Mouse (Mus musculus) embryonic facial prominence, embryonic 15.5 days (tissue): ENCODE measurements at regions not wholly inside any gene's neighbourhood (a gene's known extent, or its start where the extent isn't known, plus 50 kb on each side); places are given as distances from the start of the nearest gene placed in this dataset.

Experiments used
- ATAC-seq: fragments of 200-750 bp; cut with Nextera tagmentation; 2 replicates; pipeline ENCODE4 v1.8.0; 2017; ENCODE audit warnings: low read depth, moderate TSS enrichment; ENCODE audit not compliant: insufficient number of reproducible peaks, low FRiP score, low TSS enrichment
- H3K27ac ChIP-seq: fragments of 300-500 bp; sonication (generic); replicated peaks from 2 replicates; pipeline ENCODE4 v1.5.1; 2015; ENCODE audit warnings: mild to moderate bottlenecking, inconsistent platforms
- H3K27me3 ChIP-seq: fragments of 300-500 bp; sonication (generic); 2 replicates; pipeline ENCODE4 v1.6.1; 2015; ENCODE audit warnings: inconsistent platforms
- H3K36me3 ChIP-seq: fragments of 300-500 bp; sonication (generic); 2 replicates; pipeline ENCODE4 v1.6.1; 2015; ENCODE audit warnings: mild to moderate bottlenecking, inconsistent platforms
- H3K4me1 ChIP-seq: fragments of 300-500 bp; sonication (generic); 2 replicates; pipeline ENCODE4 v1.6.1; 2015; ENCODE audit warnings: inconsistent platforms
- H3K4me2 ChIP-seq: fragments of 300-500 bp; sonication (generic); replicated peaks from 2 replicates; pipeline ENCODE4 v1.6.1; 2015; ENCODE audit warnings: mild to moderate bottlenecking, inconsistent platforms
- H3K4me3 ChIP-seq: fragments of 300-500 bp; sonication (generic); replicated peaks from 2 replicates; pipeline ENCODE4 v1.5.1; 2015; ENCODE audit warnings: mild to moderate bottlenecking, inconsistent platforms
- H3K9ac ChIP-seq: fragments of 300-500 bp; sonication (generic); 2 replicates; pipeline ENCODE4 v1.6.1; 2015; ENCODE audit warnings: inconsistent platforms
- H3K9me3 ChIP-seq: fragments of 300-500 bp; sonication (generic); replicated peaks from 2 replicates; pipeline ENCODE4 v1.6.1; 2016; ENCODE audit warnings: inconsistent platforms
- WGBS: fragments of 180-500 bp; shearing (Covaris S2); methylation state at CpG from one replicate; pipeline ENCODE4 v1.1.7; 2015; 5-methylcytosine and 5-hydroxymethylcytosine counted together

GRCm38 (mm10) chrX:96019556-96019955 is 62.8 kb upstream of the Las1l start:
- Histone ChIP-seq H3K4me3 (no peak overlapping the region), H3K27me3 (no peaks in the 10 kb centered on the region), H3K27ac (no peak overlapping the region), H3K36me3 (no peaks in the 10 kb centered on the region), H3K9me3 (no peaks in the 10 kb centered on the region), H3K9ac (no peak overlapping the region), H3K4me1 (no peaks in the 10 kb centered on the region), H3K4me2 (no peak overlapping the region)
- 28% methylated on average over 2 of the region's 2 CpGs for WGBS
- no peak for ATAC-seq

- ATAC-seq, result peak; percentile 57; the same call in 1 of the 2 replicates
These were observed 63.6 kb upstream of the Las1l start for GRCm38 (mm10) chrX:96020407-96020806.

GRCm38 (mm10) chrX:96025374-96025773 is 68.6 kb upstream of the Las1l start:
- 90% methylated on average over 3 of the region's 3 CpGs for WGBS
- H3K4me3 ChIP-seq, result no peak overlapping the region
- no peak for ATAC-seq

More at GRCm38 (mm10) chrX:96020407-96020806, 63.6 kb upstream of the Las1l start:
- H3K36me3 ChIP-seq, result no peaks in the 10 kb centered on the region
- 54% methylated on average over 3 of the region's 3 CpGs for WGBS
- H3K27ac ChIP-seq, result no peak overlapping the region
- no peaks in the 10 kb centered on the region for H3K27me3 ChIP-seq
- no peak overlapping the region for H3K4me2 ChIP-seq
- no peak overlapping the region for H3K9ac ChIP-seq
- no peaks in the 10 kb centered on the region for H3K4me1 ChIP-seq
- H3K4me3 ChIP-seq, result no peak overlapping the region
- no peaks in the 10 kb centered on the region for H3K9me3 ChIP-seq

GRCm38 (mm10) chrX:96025876-96026275 is 69.1 kb upstream of the Las1l start:
- H3K4me3 ChIP-seq, result no peak overlapping the region
- 66% methylated on average over 5 of the region's 5 CpGs for WGBS
- no peaks in the 10 kb centered on the region for H3K4me1 ChIP-seq
- H3K27me3 ChIP-seq, result no peaks in the 10 kb centered on the region
- 0 out of 2 replicates have a peak, but pooled peaks have one; percentile 43 for ATAC-seq
- no peaks in the 10 kb centered on the region for H3K36me3 ChIP-seq
- no peak overlapping the region for H3K27ac ChIP-seq
- no peak overlapping the region for H3K9ac ChIP-seq
- H3K4me2 ChIP-seq, result no peak overlapping the region
- H3K9me3 ChIP-seq, result no peaks in the 10 kb centered on the region

More at GRCm38 (mm10) chrX:96025374-96025773, 68.6 kb upstream of the Las1l start:
- H3K4me2 ChIP-seq, result no peak overlapping the region
- H3K27ac ChIP-seq, result no peak overlapping the region
- H3K27me3 ChIP-seq, result no peaks in the 10 kb centered on the region
- H3K9ac ChIP-seq, result no peak overlapping the region
- H3K36me3 ChIP-seq, result no peaks in the 10 kb centered on the region
- H3K4me1 ChIP-seq, result no peaks in the 10 kb centered on the region
- H3K9me3 ChIP-seq, result no peaks in the 10 kb centered on the region

GRCm38 (mm10) chrX:96031591-96031990 is 64.3 kb upstream of the Msn start:
- Histone ChIP-seq H3K4me1 (no peaks in the 10 kb centered on the region), H3K27ac (no peak overlapping the region), H3K9ac (no peak overlapping the region), H3K4me2 (no peak overlapping the region), H3K4me3 (no peak overlapping the region), H3K27me3 (no peaks in the 10 kb centered on the region; the same call in 1 of the 2 replicates), H3K9me3 (no peaks in the 10 kb centered on the region), H3K36me3 (no peaks in the 10 kb centered on the region)
- 68% methylated on average over 5 of the region's 5 CpGs for WGBS
- no peak for ATAC-seq

GRCm38 (mm10) chrX:96035307-96035706 is 60.5 kb upstream of the Msn start:
- H3K4me1 ChIP-seq, result no peaks in the 10 kb centered on the region
- no peak overlapping the region for H3K27ac ChIP-seq
- no peaks in the 10 kb centered on the region for H3K9me3 ChIP-seq
- no peaks in the 10 kb centered on the region for H3K36me3 ChIP-seq
- no peak overlapping the region for H3K4me2 ChIP-seq
- no peak for ATAC-seq
- no peak overlapping the region for H3K4me3 ChIP-seq
- H3K27me3 ChIP-seq, result no peaks in the 10 kb centered on the region; the same call in 1 of the 2 replicates
- no peak overlapping the region for H3K9ac ChIP-seq

- Histone ChIP-seq H3K4me1 (no peaks in the 10 kb centered on the region), H3K4me2 (no peak overlapping the region), H3K9me3 (no peaks in the 10 kb centered on the region), H3K9ac (no peak overlapping the region), H3K36me3 (no peaks in the 10 kb centered on the region), H3K27me3 (no peaks in the 10 kb centered on the region), H3K27ac (no peak overlapping the region), H3K4me3 (no peak overlapping the region)
- WGBS, result 47% methylated on average over 3 of the region's 3 CpGs
- no peak for ATAC-seq
These were observed 53.6 kb upstream of the Msn start for GRCm38 (mm10) chrX:96042193-96042592.
